Mouse (Mus musculus) cortical plate, adult 2 months (tissue): ENCODE measurements around the gene Rpl36a.

Source experiments
- CTCF ChIP-seq: fragments of 200-500 bp; IDR thresholded peaks from 2 replicates; pipeline ENCODE4 v1.5.1; 2011; ENCODE audit warnings: mild to moderate bottlenecking, control low read depth, low read length; ENCODE audit not compliant: insufficient read depth; ENCODE audit errors: extremely low read depth
- POLR2A ChIP-seq: fragments of 200-500 bp; IDR thresholded peaks from 2 replicates; pipeline ENCODE4 v1.6.1; 2011; ENCODE audit warnings: mild to moderate bottlenecking, low read length, control low read depth; ENCODE audit not compliant: insufficient read depth; ENCODE audit errors: extremely low read depth

DNA sequence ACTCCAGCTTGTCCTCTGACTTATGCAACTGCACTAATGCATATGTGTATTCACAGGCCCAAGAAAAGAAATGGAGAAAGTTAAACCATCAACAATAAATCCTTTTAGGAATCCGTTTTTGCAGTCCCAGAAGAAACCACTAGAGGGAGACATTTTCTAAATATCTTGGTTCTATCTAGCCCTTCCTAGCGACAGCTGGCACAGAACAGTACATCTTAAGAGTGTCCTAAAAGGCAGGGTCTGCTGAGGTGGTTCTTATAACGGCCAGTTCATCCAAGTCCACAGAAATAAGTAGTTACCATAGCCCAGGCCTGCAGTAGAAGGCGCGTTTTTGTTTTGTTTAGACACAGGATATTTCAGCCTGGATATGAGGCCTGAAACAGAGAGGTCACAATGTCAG is 34.6 kb upstream of the Rpl36a start:
- TF ChIP-seq CTCF: 0 out of 2 replicates have a peak, but pooled peaks have one; percentile 11
- TF ChIP-seq POLR2A: no peak
